Comparison of ENCODE assay signal across 29 mouse cellular contexts in the genomic region with DNA sequence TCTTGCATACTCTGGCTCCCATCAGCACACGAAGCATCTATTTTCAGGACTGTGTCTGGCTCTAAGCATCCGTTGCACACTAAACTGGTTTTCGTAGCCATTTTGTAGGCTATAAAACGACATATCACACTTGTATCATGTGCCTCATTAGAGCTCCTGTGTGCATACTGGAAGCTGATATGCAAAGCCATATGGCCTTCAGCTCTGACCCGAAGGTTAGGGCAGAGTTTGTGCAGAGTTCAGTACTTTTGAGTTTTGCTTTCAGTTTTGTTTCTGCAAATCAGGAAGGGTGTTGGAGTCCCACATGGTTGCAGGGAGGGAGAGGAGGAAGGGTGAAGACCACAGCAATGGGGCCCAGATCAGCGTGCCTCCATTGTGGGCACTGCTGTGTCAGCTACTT.
DNase-seq lines count a peak whose midpoint lies in the region; ATAC-seq and TF ChIP-seq lines count a peak whose summit lies in the region.
"Had no signal": no experiment of that assay in that cellular context is flagged by ENCODE, and none has a peak within 500 bp of the region (broad histone marks: within the 10 kb centered on the region; RNA-seq: fewer than 3 reads in every experiment).

No protein-coding gene starts in this region.

- peaks cover 59% of the 10 kb centered on the region for H3K27me3 ChIP-seq in megakaryocyte, embryonic 14.5 days (replicated peaks)
- no peaks in the 10 kb centered on the region for H3K27me3 ChIP-seq in intestine, embryonic 16.5 days (replicated peaks; ENCODE audit: control insufficient read depth, insufficient read depth, low read length)
- H3K27me3 ChIP-seq in small intestine, adult 2 months (ENCODE audit: control insufficient read depth, insufficient read depth, low read length): no peaks in the 10 kb centered on the region
- H3K27me3 ChIP-seq: embryonic facial prominence, embryonic 13.5 days; embryonic facial prominence, embryonic 15.5 days; forebrain, embryonic 12.5 days; Patski had no signal

- ATAC-seq in megakaryocyte, adult 5-6 weeks (ENCODE audit: poor library complexity, severe bottlenecking): no peak
- ATAC-seq in common myeloid progenitor, adult 5-6 weeks (replicated peaks; ENCODE audit: low read depth, poor library complexity, severe bottlenecking): 0 out of 2 replicates have a peak, but pooled peaks have one; percentile 32
- ATAC-seq in intestine, embryonic 16.5 days: peak; percentile 50; the same call in 1 of the 2 replicates
- ATAC-seq: activated CD4-positive, CD25-positive, alpha-beta regulatory T cell, adult 4 months; CD4-positive, CD25-positive, alpha-beta regulatory T cell, adult 4 months; forebrain, embryonic 14.5 days; forebrain, embryonic 16.5 days; Patski had no signal

- H3K36me3 ChIP-seq in megakaryocyte, embryonic 14.5 days (replicated peaks; ENCODE audit: low read length): no peaks in the 10 kb centered on the region
- no peaks in the 10 kb centered on the region for H3K36me3 ChIP-seq in intestine, embryonic 16.5 days (ENCODE audit: control insufficient read depth, insufficient read depth, low read length)
- H3K36me3 ChIP-seq in small intestine, adult 2 months (ENCODE audit: control insufficient read depth, insufficient read depth, low read length): no peaks in the 10 kb centered on the region
- H3K36me3 ChIP-seq: embryonic facial prominence, embryonic 13.5 days; embryonic facial prominence, embryonic 15.5 days; forebrain, embryonic 10.5 days; forebrain, embryonic 12.5 days; G1E had no signal

- 84% methylated on average over 6 of the region's 6 CpGs for WGBS in intestine, embryonic 16.5 days
- WGBS in small intestine, adult 2 months: 47% methylated on average over 6 of the region's 6 CpGs

- TF ChIP-seq POLR2A in small intestine, adult 2 months (IDR thresholded peaks at IDR 0.05; ENCODE audit: low read depth, low read length): no peak

- peak overlapping the region; percentile 79 for H3K4me3 ChIP-seq in megakaryocyte, embryonic 14.5 days (replicated peaks)
- no peak overlapping the region for H3K4me3 ChIP-seq in intestine, embryonic 16.5 days (ENCODE audit: low read length)
- no peak overlapping the region for H3K4me3 ChIP-seq in small intestine, adult 2 months (ENCODE audit: low read depth, low read length)
- H3K4me3 ChIP-seq: embryonic facial prominence, embryonic 13.5 days; embryonic facial prominence, embryonic 15.5 days; erythroblast, embryonic 14.5 days; forebrain, embryonic 10.5 days; forebrain, embryonic 12.5 days had no signal

- H3K4me2 ChIP-seq in intestine, embryonic 16.5 days (ENCODE audit: low read depth, low read length): no peak overlapping the region
- H3K4me2 ChIP-seq: embryonic facial prominence, embryonic 13.5 days; embryonic facial prominence, embryonic 15.5 days; forebrain, embryonic 12.5 days had no signal

- H3K4me1 ChIP-seq in megakaryocyte, embryonic 14.5 days: peaks cover 15% of the 10 kb centered on the region
- 0 out of 2 replicates have a peak, but pooled peaks cover 5% of the 10 kb centered on the region for H3K4me1 ChIP-seq in intestine, embryonic 16.5 days (ENCODE audit: control insufficient read depth, insufficient read depth, low read length)
- peaks cover 34% of the 10 kb centered on the region for H3K4me1 ChIP-seq in small intestine, adult 2 months (ENCODE audit: control insufficient read depth, insufficient read depth, insufficient read length, low read length)
- H3K4me1 ChIP-seq: embryonic facial prominence, embryonic 13.5 days; embryonic facial prominence, embryonic 15.5 days had no signal

- H3K27ac ChIP-seq in intestine, embryonic 16.5 days (ENCODE audit: low read length): no peak overlapping the region
- H3K27ac ChIP-seq in small intestine, adult 2 months (ENCODE audit: insufficient read depth, low read depth, low read length): peak overlapping the region; percentile 86
- H3K27ac ChIP-seq: embryonic facial prominence, embryonic 13.5 days; embryonic facial prominence, embryonic 15.5 days; forebrain, embryonic 10.5 days; forebrain, embryonic 12.5 days had no signal

- no peak overlapping the region for H3K9ac ChIP-seq in intestine, embryonic 16.5 days (ENCODE audit: low read depth, low read length)
- H3K9ac ChIP-seq: embryonic facial prominence, embryonic 13.5 days; embryonic facial prominence, embryonic 15.5 days; forebrain, embryonic 12.5 days had no signal

- no peak for TF ChIP-seq CTCF in small intestine, adult 2 months (IDR thresholded peaks at IDR 0.05; ENCODE audit: extremely low read depth, insufficient read length, insufficient replicate concordance, low read depth, low read length)

- DNase-seq in adrenal gland, adult (ENCODE audit: inconsistent age in 2 of 2, low spot score in 1 of 2): no peak
- DNase-seq in cerebellum, postnatal 10 days: no peak
- no peak for DNase-seq in gastrocnemius, postnatal 25 days
- DNase-seq: adrenal gland, adult 2 months; adrenal gland, postnatal 10 days; adrenal gland, postnatal 25 days; B cell, adult 2 months; cerebellum, adult 11 months; cerebellum, adult 18-20 months; cerebellum, adult 8-10 months; cerebellum, adult 9-11 months; cerebellum, postnatal 25 days; embryo, embryonic 11 days had no signal

- peaks cover 17% of the 10 kb centered on the region for H3K9me3 ChIP-seq in megakaryocyte, embryonic 14.5 days
- no peaks in the 10 kb centered on the region for H3K9me3 ChIP-seq in intestine, embryonic 16.5 days (ENCODE audit: control insufficient read depth, low read length)
- H3K9me3 ChIP-seq: embryonic facial prominence, embryonic 13.5 days; embryonic facial prominence, embryonic 15.5 days; forebrain, embryonic 10.5 days; G1E had no signal
